35 mouse cellular contexts compared by ENCODE assay signal in genomic region chr5:67377044-67377621, GRCm38 (mm10).
"Had no signal": no experiment of that assay in that cellular context is flagged by ENCODE, and none has a peak within 500 bp of the region (broad histone marks: within the 10 kb centered on the region; RNA-seq: fewer than 3 reads in every experiment).

No protein-coding gene starts in this region.

- H3K27ac ChIP-seq: heart, embryonic 10.5 days; heart, embryonic 13.5 days; heart, embryonic 15.5 days; hindbrain, embryonic 10.5 days; hindbrain, embryonic 12.5 days; hindbrain, embryonic 13.5 days; hindbrain, embryonic 14.5 days; hindbrain, embryonic 15.5 days; hindbrain, postnatal 0 days; intestine, embryonic 15.5 days; kidney, embryonic 15.5 days; kidney, postnatal 0 days; layer of hippocampus, adult 2 months; left cerebral cortex, adult 2 months had no signal

- H3K4me3 ChIP-seq: heart, embryonic 10.5 days; heart, embryonic 13.5 days; heart, embryonic 15.5 days; hindbrain, embryonic 10.5 days; hindbrain, embryonic 12.5 days; hindbrain, embryonic 13.5 days; hindbrain, embryonic 15.5 days; intestine, embryonic 15.5 days; kidney, embryonic 15.5 days; layer of hippocampus, adult 2 months; left cerebral cortex, adult 2 months had no signal

- H3K9ac ChIP-seq: heart, embryonic 13.5 days; heart, embryonic 15.5 days; hindbrain, embryonic 12.5 days; hindbrain, embryonic 13.5 days; hindbrain, embryonic 14.5 days; hindbrain, embryonic 15.5 days; intestine, embryonic 15.5 days; kidney, embryonic 15.5 days had no signal

- ATAC-seq: hindbrain, embryonic 16.5 days; hindbrain, postnatal 0 days; inflammation-experienced regulatory T-cells, adult 6 months; intestine, embryonic 15.5 days; intestine, embryonic 16.5 days; intestine, postnatal 0 days had no signal

- H3K4me2 ChIP-seq: heart, embryonic 11.5 days; heart, embryonic 13.5 days; heart, embryonic 15.5 days; hindbrain, embryonic 12.5 days; hindbrain, embryonic 13.5 days; hindbrain, embryonic 14.5 days; hindbrain, embryonic 15.5 days; intestine, embryonic 15.5 days; kidney, embryonic 15.5 days had no signal

- H3K4me1 ChIP-seq: heart, embryonic 13.5 days; heart, embryonic 15.5 days; hindbrain, embryonic 12.5 days; hindbrain, embryonic 13.5 days; hindbrain, embryonic 15.5 days; intestine, embryonic 15.5 days; kidney, embryonic 15.5 days had no signal

- H3K36me3 ChIP-seq: heart, embryonic 15.5 days; hindbrain, embryonic 10.5 days; hindbrain, embryonic 12.5 days; hindbrain, embryonic 13.5 days; hindbrain, embryonic 15.5 days; intestine, embryonic 15.5 days; kidney, embryonic 15.5 days had no signal

- DNase-seq: heart, postnatal 10 days; heart, postnatal 14 days; heart, postnatal 36 days; heart, postnatal 4 days; kidney, adult 11 months; kidney, adult 18-20 months; kidney, adult 2 months; kidney, adult 8-10 months; kidney, adult 9 months; kidney, postnatal 10 days; kidney, postnatal 14 days; kidney, postnatal 25 days; kidney, postnatal 36 days; kidney, postnatal 4 days; layer of hippocampus, adult 9-11 months; layer of hippocampus, postnatal 36 days had no signal

- H3K27me3 ChIP-seq: heart, embryonic 13.5 days; heart, embryonic 15.5 days; hindbrain, embryonic 12.5 days; hindbrain, embryonic 13.5 days; hindbrain, embryonic 15.5 days; intestine, embryonic 15.5 days; kidney, embryonic 15.5 days had no signal

- H3K9me3 ChIP-seq: heart, embryonic 10.5 days; heart, embryonic 13.5 days; heart, embryonic 15.5 days; hindbrain, embryonic 10.5 days; hindbrain, embryonic 12.5 days; hindbrain, embryonic 13.5 days; hindbrain, embryonic 15.5 days; intestine, embryonic 15.5 days; kidney, embryonic 15.5 days had no signal
